Mouse (Mus musculus): ENCODE measurements around the gene Sptbn4.

GRCm38 (mm10) chr7:27451359-27451758 lies 3.9 kb upstream of the Sptbn4 start:
- TF ChIP-seq CHD2 (IDR thresholded peaks at IDR 0.05; ENCODE audit: low read depth, low read length): no peak
- no peak for TF ChIP-seq HCFC1 (IDR thresholded peaks at IDR 0.05; ENCODE audit: borderline replicate concordance, insufficient read depth, low read length)
- no peak for TF ChIP-seq ZC3H11A (IDR thresholded peaks at IDR 0.05; ENCODE audit: borderline replicate concordance, low read depth, low read length)
- TF ChIP-seq MAFK (IDR thresholded peaks at IDR 0.05; ENCODE audit: insufficient read depth, low read depth, low read length): no peak
- no peak for TF ChIP-seq ZNF384 (IDR thresholded peaks at IDR 0.05; ENCODE audit: low read depth, low read length)

All from ES-E14 (cell line).